Mouse (Mus musculus): ENCODE measurements around the gene Cmss1. TPM values are rescaled to one million over a fixed set of nuclear protein-coding genes. Genes with fewer than 3 reads are reported as not detected.

Gene Cmss1
- total and polyA plus RNA-seq, 2 experiments, result 3.1 to 7.8 TPM

- no peak overlapping the region for H3K27ac ChIP-seq (replicated peaks; ENCODE audit: insufficient read depth, low read depth, low read length)
- peaks cover 2% of the 10 kb centered on the region; the same call in 1 of the 2 replicates for H3K4me1 ChIP-seq (ENCODE audit: control insufficient read depth, insufficient read depth, low read length)
- H3K79me2 ChIP-seq (ENCODE audit: control insufficient read depth, insufficient read depth, low read length), result no peaks in the 10 kb centered on the region
- no peak overlapping the region for H3K9ac ChIP-seq (ENCODE audit: low read depth, low read length)
- DNase-seq (ENCODE audit: extremely low read depth, low read depth, low spot score), result no peak
- TF ChIP-seq CTCF (IDR thresholded peaks at IDR 0.05; ENCODE audit: low read depth, low read length) (no peak), POLR2A (IDR thresholded peaks at IDR 0.05; ENCODE audit: extremely low read depth, insufficient read depth, low read length) (no peak)
- peaks cover 6% of the 10 kb centered on the region for H3K27me3 ChIP-seq (ENCODE audit: control insufficient read depth, insufficient read depth, low read length)
- 72% methylated on average over 2 of the region's 2 CpGs for WGBS
- no peak overlapping the region for H3K4me3 ChIP-seq (ENCODE audit: insufficient read depth, low read depth, low read length)
- H3K36me3 ChIP-seq (ENCODE audit: control insufficient read depth, insufficient read depth, low read length), result no peaks in the 10 kb centered on the region
Observed at GRCm38 (mm10) chr16:57550817-57551216, 55.8 kb downstream of the Cmss1 start.

- no peak for TF ChIP-seq CTCF (IDR thresholded peaks at IDR 0.05; ENCODE audit: low read depth, low read length)
- TF ChIP-seq POLR2A (IDR thresholded peaks at IDR 0.05; ENCODE audit: extremely low read depth, insufficient read depth, low read length), result no peak
- Histone ChIP-seq H3K27me3 (ENCODE audit: control insufficient read depth, insufficient read depth, low read length) (peaks cover 6% of the 10 kb centered on the region), H3K4me1 (ENCODE audit: control insufficient read depth, insufficient read depth, low read length) (peaks cover 2% of the 10 kb centered on the region; the same call in 1 of the 2 replicates), H3K27ac (replicated peaks; ENCODE audit: insufficient read depth, low read depth, low read length) (no peak overlapping the region), H3K36me3 (ENCODE audit: control insufficient read depth, insufficient read depth, low read length) (no peaks in the 10 kb centered on the region), H3K4me3 (ENCODE audit: insufficient read depth, low read depth, low read length) (peak overlapping the region; percentile 23; the same call in 1 of the 2 replicates), H3K9ac (ENCODE audit: low read depth, low read length) (no peak overlapping the region), H3K79me2 (ENCODE audit: control insufficient read depth, insufficient read depth, low read length) (0 out of 2 replicates have a peak, but pooled peaks cover 2% of the 10 kb centered on the region)
- WGBS, result 62% methylated on average over 3 of the region's 3 CpGs
- DNase-seq (ENCODE audit: extremely low read depth, low read depth, low spot score), result peak; percentile 32
Observed at GRCm38 (mm10) chr16:57550088-57550487, 56.6 kb downstream of the Cmss1 start.

GRCm38 (mm10) chr16:57549061-57550037 is 57.3 kb downstream of the Cmss1 start:
- no peak for DNase-seq (ENCODE audit: extremely low read depth, low read depth, low spot score)
- H3K4me3 ChIP-seq (ENCODE audit: insufficient read depth, low read depth, low read length), result peak overlapping the region; percentile 88
- H3K36me3 ChIP-seq (ENCODE audit: control insufficient read depth, insufficient read depth, low read length), result no peaks in the 10 kb centered on the region
- H3K9ac ChIP-seq (ENCODE audit: low read depth, low read length), result peak overlapping the region; percentile 94
- peak overlapping the region; percentile 73 for H3K27ac ChIP-seq (replicated peaks; ENCODE audit: insufficient read depth, low read depth, low read length)
- 0 out of 2 replicates have a peak, but pooled peaks cover 2% of the 10 kb centered on the region for H3K79me2 ChIP-seq (ENCODE audit: control insufficient read depth, insufficient read depth, low read length)
- TF ChIP-seq POLR2A (IDR thresholded peaks at IDR 0.05; ENCODE audit: extremely low read depth, insufficient read depth, low read length) (0 out of 2 replicates have a peak, but pooled peaks have one; percentile 47), CTCF (IDR thresholded peaks at IDR 0.05; ENCODE audit: low read depth, low read length) (no peak)
- WGBS, result 3% methylated on average over 63 of the region's 64 CpGs
- H3K4me1 ChIP-seq (ENCODE audit: control insufficient read depth, insufficient read depth, low read length), result peaks cover 2% of the 10 kb centered on the region; the same call in 1 of the 2 replicates
- peaks cover 6% of the 10 kb centered on the region for H3K27me3 ChIP-seq (ENCODE audit: control insufficient read depth, insufficient read depth, low read length)

GRCm38 (mm10) chr16:57548608-57549007 is 58.1 kb downstream of the Cmss1 start:
- Histone ChIP-seq H3K27me3 (ENCODE audit: control insufficient read depth, insufficient read depth, low read length) (peaks cover 6% of the 10 kb centered on the region), H3K79me2 (ENCODE audit: control insufficient read depth, insufficient read depth, low read length) (0 out of 2 replicates have a peak, but pooled peaks cover 2% of the 10 kb centered on the region), H3K4me1 (ENCODE audit: control insufficient read depth, insufficient read depth, low read length) (peaks cover 2% of the 10 kb centered on the region; the same call in 1 of the 2 replicates), H3K4me3 (ENCODE audit: insufficient read depth, low read depth, low read length) (peak overlapping the region; percentile 88), H3K9ac (ENCODE audit: low read depth, low read length) (peak overlapping the region; percentile 54), H3K36me3 (ENCODE audit: control insufficient read depth, insufficient read depth, low read length) (no peaks in the 10 kb centered on the region), H3K27ac (replicated peaks; ENCODE audit: insufficient read depth, low read depth, low read length) (no peak overlapping the region)
- no peak for TF ChIP-seq POLR2A (IDR thresholded peaks at IDR 0.05; ENCODE audit: extremely low read depth, insufficient read depth, low read length)
- TF ChIP-seq CTCF (IDR thresholded peaks at IDR 0.05; ENCODE audit: low read depth, low read length), result no peak
- 70% methylated on average over 2 of the region's 2 CpGs for WGBS
- DNase-seq (ENCODE audit: extremely low read depth, low read depth, low spot score), result no peak

- DNase-seq (ENCODE audit: extremely low read depth, low read depth, low spot score), result no peak
- no peaks in the 10 kb centered on the region for H3K36me3 ChIP-seq (ENCODE audit: control insufficient read depth, insufficient read depth, low read length)
- no peak overlapping the region for H3K9ac ChIP-seq (ENCODE audit: low read depth, low read length)
- peaks cover 2% of the 10 kb centered on the region; the same call in 1 of the 2 replicates for H3K4me1 ChIP-seq (ENCODE audit: control insufficient read depth, insufficient read depth, low read length)
- 75% methylated on average over 1 of the region's 1 CpGs for WGBS
- H3K27me3 ChIP-seq (ENCODE audit: control insufficient read depth, insufficient read depth, low read length), result peaks cover 6% of the 10 kb centered on the region
- no peak overlapping the region for H3K4me3 ChIP-seq (ENCODE audit: insufficient read depth, low read depth, low read length)
- H3K27ac ChIP-seq (replicated peaks; ENCODE audit: insufficient read depth, low read depth, low read length), result no peak overlapping the region
- TF ChIP-seq POLR2A (IDR thresholded peaks at IDR 0.05; ENCODE audit: extremely low read depth, insufficient read depth, low read length) (no peak), CTCF (IDR thresholded peaks at IDR 0.05; ENCODE audit: low read depth, low read length) (no peak)
- 0 out of 2 replicates have a peak, but pooled peaks cover 2% of the 10 kb centered on the region for H3K79me2 ChIP-seq (ENCODE audit: control insufficient read depth, insufficient read depth, low read length)
Observed at GRCm38 (mm10) chr16:57546355-57546754, 60.3 kb downstream of the Cmss1 start.
